Mouse (Mus musculus) ES-E14 (cell line): ENCODE results near the gene Zbtb26. TPM values are rescaled to one million over a fixed set of nuclear protein-coding genes. Genes with fewer than 3 reads are reported as not detected.

Experiments
- DNase-seq: peaks from one replicate; pipeline ENCODE4 v3.0.0-alpha.2; 2013; ENCODE audit warnings: low read depth, low spot score
- H3K27ac ChIP-seq: 2 replicates; pipeline ENCODE4 v1.5.1; 2012; ENCODE audit warnings: low read depth, mild to moderate bottlenecking, low read length, moderate library complexity, mixed read lengths; ENCODE audit not compliant: poor library complexity, insufficient read depth, severe bottlenecking
- H3K36me3 ChIP-seq: 2 replicates; pipeline ENCODE4 v1.6.1; 2012; ENCODE audit warnings: mild to moderate bottlenecking, low read length, moderate library complexity, mixed read lengths; ENCODE audit not compliant: control insufficient read depth, poor library complexity, insufficient read depth, severe bottlenecking
- H3K4me1 ChIP-seq, 2 experiments: fragments of 150-350 bp in 1 of 2; sonication (generic) in 1 of 2; 2 replicates each; pipeline ENCODE4 v1.6.1; 2012; ENCODE audit warnings: low read length in 2 of 2, mild to moderate bottlenecking in 1 of 2, mixed read lengths in 1 of 2; ENCODE audit not compliant: control insufficient read depth in 2 of 2, insufficient read depth in 2 of 2, poor library complexity in 1 of 2
- H3K4me3 ChIP-seq, 2 experiments: fragments of 150-350 bp in 1 of 2; sonication (generic) in 1 of 2; 2 replicates each; pipeline ENCODE4 v1.5.1; 2012; ENCODE audit warnings: low read length in 2 of 2, low read depth in 1 of 2, mild to moderate bottlenecking in 1 of 2, mixed read lengths in 1 of 2; ENCODE audit not compliant: insufficient read depth in 1 of 2, poor library complexity in 1 of 2, severe bottlenecking in 1 of 2
- H3K9ac ChIP-seq: 2 replicates; pipeline ENCODE4 v1.6.1; 2012; ENCODE audit warnings: low read depth, mild to moderate bottlenecking, low read length, mixed read lengths; ENCODE audit not compliant: poor library complexity, insufficient read depth, severe bottlenecking
- H3K9me3 ChIP-seq: fragments of 150-350 bp; sonication (generic); 2 replicates; pipeline ENCODE4 v1.6.1; 2012; ENCODE audit warnings: low read depth, mild to moderate bottlenecking, low read length; ENCODE audit not compliant: control insufficient read depth, insufficient read depth
- CHD2 ChIP-seq: IDR thresholded peaks from 2 replicates; pipeline ENCODE4 v1.6.1; 2014; ENCODE audit warnings: mild to moderate bottlenecking, low read depth, low read length, inconsistent platforms
- HCFC1 ChIP-seq: IDR thresholded peaks from 2 replicates; pipeline ENCODE4 v1.6.1; 2012; ENCODE audit warnings: low read length, inconsistent platforms, borderline replicate concordance; ENCODE audit not compliant: insufficient read depth
- MAFK ChIP-seq: IDR thresholded peaks from 2 replicates; pipeline ENCODE4 v1.6.1; 2014; ENCODE audit warnings: mild to moderate bottlenecking, low read depth, low read length, inconsistent platforms; ENCODE audit not compliant: insufficient read depth
- ZC3H11A ChIP-seq: IDR thresholded peaks from 2 replicates; pipeline ENCODE4 v1.6.1; 2012; ENCODE audit warnings: low read depth, mild to moderate bottlenecking, inconsistent platforms, low read length, borderline replicate concordance
- ZNF384 ChIP-seq: IDR thresholded peaks from 2 replicates; pipeline ENCODE4 v1.6.1; 2012; ENCODE audit warnings: low read depth, low read length, inconsistent platforms
- in situ Hi-C, 2 experiments: fragments of 600-800 bp; cut with MboI; formaldehyde crosslinking; loops; one replicate each; pipeline ENCODE4 v1.15.1; 2025; ENCODE audit warnings: low sequenced_read_pairs in 2 of 2, inconsistent platforms in 1 of 2; ENCODE audit not compliant: unreplicated experiment in 2 of 2
- total RNA-seq: library from RNA; depleted of rRNA; stranded (reverse); fragments of 300-350 nt; gene quantifications from 2 replicates; pipeline ENCODE4 v1.2.3, GENCODE M21; 2012

Gene Zbtb26
- total RNA-seq, 1 experiment, result 11.9 TPM

DNA sequence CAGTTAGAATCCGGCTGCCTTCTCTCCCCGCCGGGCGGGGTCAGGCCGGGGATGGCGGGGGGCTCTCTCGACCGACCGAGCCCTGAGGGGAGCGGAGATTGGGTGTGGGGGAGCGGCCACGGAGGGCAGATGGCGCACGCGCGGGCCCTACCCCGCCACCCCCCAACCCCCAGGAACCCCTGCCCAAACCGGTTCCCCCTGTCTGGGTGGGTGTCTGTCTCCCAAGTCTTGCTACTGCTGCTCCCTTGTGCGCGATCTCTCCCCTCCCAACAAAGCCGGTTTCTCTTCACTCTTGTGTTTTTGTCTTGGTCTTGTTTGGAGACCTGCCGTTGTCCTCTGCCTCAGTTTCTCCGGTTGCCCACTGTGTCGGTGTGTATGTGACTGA lies 9.4 kb upstream of the Zbtb26 start:
- 0 out of 2 replicates have a peak, but pooled peaks have one; percentile 8 for TF ChIP-seq HCFC1
- TF ChIP-seq ZC3H11A, result no peak
- no peaks in the 10 kb centered on the region for H3K36me3 ChIP-seq
- H3K9ac ChIP-seq, result peak overlapping the region; percentile 99
- in situ Hi-C loops, result no loop called here
- H3K9me3 ChIP-seq, result no peaks in the 10 kb centered on the region
- no peak for DNase-seq
- H3K4me3 ChIP-seq, result peak overlapping the region; percentile 97 to 99
- peaks cover 0 to 3% of the 10 kb centered on the region in 2 experiments; a peak in 1 of 4 replicates for H3K4me1 ChIP-seq
- H3K27ac ChIP-seq, result peak overlapping the region; percentile 92

DNA sequence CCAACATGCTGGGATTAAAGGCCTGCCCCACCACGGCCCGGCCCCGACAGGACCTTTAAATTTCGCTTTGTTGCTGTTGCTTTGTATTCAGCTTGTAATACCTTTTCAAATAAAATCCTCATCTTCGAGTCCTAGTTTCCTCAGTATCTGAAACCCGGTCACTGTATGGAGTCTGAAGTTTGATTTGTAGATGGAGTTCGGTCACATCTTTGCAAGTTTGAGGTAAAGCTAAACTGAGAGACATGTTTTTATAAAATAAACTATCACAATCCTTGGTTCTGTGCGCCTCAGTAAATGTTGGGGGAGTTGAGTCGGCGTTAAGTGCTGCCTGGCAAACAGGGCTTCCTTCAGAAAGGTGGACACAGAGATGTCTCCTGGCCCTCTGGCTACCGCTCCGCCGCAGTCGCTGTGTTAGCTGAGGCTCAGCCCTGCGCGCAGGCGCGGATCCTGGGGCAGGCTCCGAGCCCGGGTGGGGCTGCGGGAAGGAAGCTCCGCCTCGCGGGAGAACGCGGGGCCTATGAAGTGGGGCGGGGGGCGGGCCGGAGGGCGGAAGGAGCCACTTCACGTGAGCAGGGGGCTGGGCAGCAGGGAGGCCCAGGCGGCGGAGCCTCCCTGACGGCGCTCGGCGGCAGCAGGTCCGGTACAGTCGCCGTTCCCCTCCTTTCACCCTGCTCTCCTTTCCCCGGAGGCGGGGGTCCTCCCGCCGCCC lies 8.9 kb upstream of the Zbtb26 start:
- peak overlapping the region; percentile 92 for H3K27ac ChIP-seq
- DNase-seq, result peak; percentile 91
- H3K9me3 ChIP-seq, result no peaks in the 10 kb centered on the region
- H3K36me3 ChIP-seq, result no peaks in the 10 kb centered on the region
- in situ Hi-C loops, result no loop called here
- TF ChIP-seq HCFC1, result peak; percentile 77
- 0 out of 2 replicates have a peak, but pooled peaks have one; percentile 5 for TF ChIP-seq CHD2
- no peak for TF ChIP-seq ZNF384
- H3K9ac ChIP-seq, result peak overlapping the region; percentile 99
- H3K4me1 ChIP-seq, result peaks cover 0 to 3% of the 10 kb centered on the region in 2 experiments; a peak in 1 of 4 replicates
- H3K4me3 ChIP-seq, result peak overlapping the region; percentile 97 to 99

DNA sequence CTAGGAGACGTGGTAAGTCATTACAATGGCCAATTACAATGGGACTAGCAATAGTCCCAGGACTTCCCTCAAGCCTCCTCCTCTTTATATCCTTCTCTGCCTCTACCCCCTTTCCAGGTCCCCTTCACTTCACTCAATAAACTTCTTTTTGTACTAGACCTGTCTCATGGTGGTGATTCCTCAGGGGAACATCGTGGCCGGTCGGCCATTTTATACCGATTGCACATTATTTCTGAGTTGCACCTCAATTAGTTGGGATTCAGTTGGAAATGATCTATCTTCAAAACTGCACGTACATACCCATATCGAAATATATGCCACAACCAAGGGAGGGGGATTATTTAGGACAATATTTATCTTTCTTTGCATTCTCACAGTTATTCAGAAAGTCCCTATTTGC lies 11.3 kb downstream of the Zbtb26 start:
- no peak for TF ChIP-seq MAFK
- no peak for TF ChIP-seq ZC3H11A
- no peak for TF ChIP-seq HCFC1
- TF ChIP-seq CHD2, result no peak
- TF ChIP-seq ZNF384, result no peak
- Histone ChIP-seq H3K27ac (peak overlapping the region; percentile 40; the same call in 1 of the 2 replicates), H3K9me3 (no peaks in the 10 kb centered on the region), H3K4me1 (peaks cover 0 to 2% of the 10 kb centered on the region in 2 experiments; a peak in 1 of 4 replicates), H3K9ac (peak overlapping the region; percentile 70), H3K4me3 (peak overlapping the region; percentile 79 to 97), H3K36me3 (no peaks in the 10 kb centered on the region; the same call in 1 of the 2 replicates)
- no peak for DNase-seq
- in situ Hi-C loops, result no loop called here

DNA sequence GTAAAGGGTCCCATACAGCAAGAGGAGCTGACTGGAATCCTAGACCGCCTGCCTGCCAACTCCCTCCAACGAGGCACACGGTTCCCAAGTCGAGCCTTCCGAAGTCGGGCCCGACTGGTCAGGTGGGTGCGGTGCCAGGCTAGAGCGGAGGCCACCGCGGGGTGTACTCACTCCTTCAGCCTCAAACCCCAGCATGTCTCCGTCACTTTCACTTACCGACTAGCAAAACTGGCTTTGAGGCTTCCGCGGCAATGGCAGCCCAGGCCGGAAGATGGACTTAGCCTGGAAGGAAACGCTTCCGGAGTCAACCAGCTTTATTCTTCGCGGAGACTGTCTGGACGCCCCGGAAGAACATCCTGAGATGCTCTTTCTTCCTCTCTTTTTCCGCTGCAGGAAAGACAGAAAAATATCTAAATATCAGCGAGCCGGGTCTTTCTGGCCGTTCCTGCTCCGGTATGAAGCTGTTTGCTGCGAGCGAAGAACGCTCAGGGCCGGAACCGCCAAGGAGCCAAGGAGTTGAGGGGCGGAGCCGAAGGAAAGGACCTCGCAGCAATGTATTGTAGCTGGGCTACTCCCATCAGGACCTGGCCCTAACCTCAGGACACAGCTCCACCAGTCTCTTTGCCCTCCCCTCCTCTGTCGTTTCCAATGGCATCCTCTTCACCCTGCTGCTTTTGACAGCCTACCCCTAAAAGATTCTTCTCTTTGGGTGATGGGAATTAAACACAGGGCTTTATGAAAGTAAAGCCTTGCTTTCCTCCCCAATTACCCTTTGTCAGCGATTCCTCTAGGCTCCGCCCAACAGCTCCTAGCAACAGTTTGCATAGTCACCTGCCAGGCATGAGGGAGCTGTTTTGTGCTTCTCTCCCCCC lies 12.1 kb downstream of the Zbtb26 start:
- Histone ChIP-seq H3K27ac (peak overlapping the region; percentile 86), H3K4me1 (peaks cover 0 to 2% of the 10 kb centered on the region in 2 experiments; a peak in 1 of 4 replicates), H3K9ac (peak overlapping the region; percentile 96), H3K36me3 (no peaks in the 10 kb centered on the region; the same call in 1 of the 2 replicates), H3K4me3 (peak overlapping the region; percentile 79 to 97), H3K9me3 (no peaks in the 10 kb centered on the region)
- in situ Hi-C loops, result no loop called here
- TF ChIP-seq ZNF384 (no peak), HCFC1 (peak; percentile 75), CHD2 (peak; percentile 72), MAFK (peak; percentile 92)
- DNase-seq, result peak; percentile 80
